Mouse (Mus musculus) hindbrain, embryonic 13.5 days (tissue): ENCODE results near the gene Rabif. TPM values are rescaled to one million over a fixed set of nuclear protein-coding genes. Genes with fewer than 3 reads are reported as not detected.

Experiments
- polyA plus RNA-seq: library from polyadenylated mRNA; unstranded; fragments of >200 nt; fragmentation: Nextera tagmentation; extraction: Ambion mirVana; gene quantifications from 2 replicates; pipeline ENCODE4 v1.2.1, GENCODE M21; 2015

Gene Rabif
- polyA plus RNA-seq, 1 experiment from 2014 or later: 62.9 TPM

Other genes starting within 250 kb of the Rabif start
- gene Myog, start 204.7 kb upstream of the Rabif start, polyA plus RNA-seq: 3.6 and 3.8 TPM in 2 replicates
- 10.9 and 12.3 TPM in 2 replicates for gene Ppfia4, start 161.7 kb upstream of the Rabif start, polyA plus RNA-seq
- gene Tmem183a, start 132.7 kb upstream of the Rabif start, polyA plus RNA-seq: 122 and 128 TPM in 2 replicates
- not detected in 2 replicates for gene 4933406M09Rik, start 108.7 kb upstream of the Rabif start, polyA plus RNA-seq
- gene Cyb5r1, start 89.1 kb upstream of the Rabif start, polyA plus RNA-seq: 19.0 and 19.9 TPM in 2 replicates
- gene Adipor1, start 79.3 kb upstream of the Rabif start, polyA plus RNA-seq: 69.8 and 72.0 TPM in 2 replicates
- gene Klhl12, start 39.1 kb upstream of the Rabif start, polyA plus RNA-seq: 33.2 and 35.0 TPM in 2 replicates
- not detected in 2 replicates for gene Mgat4e, start 55.0 kb downstream of the Rabif start, polyA plus RNA-seq
- gene Kdm5b, start 65.5 kb downstream of the Rabif start, polyA plus RNA-seq: 99.4 and 103 TPM in 2 replicates
- 3.8 and 8.2 TPM in 2 replicates for gene Syt2, start 152.0 kb downstream of the Rabif start, polyA plus RNA-seq